Mouse (Mus musculus): ENCODE measurements around the gene Mog. TPM values are rescaled to one million over a fixed set of nuclear protein-coding genes. Genes with fewer than 3 reads are reported as not detected.
"Not testable (repeated sequence)": the region's sequence is repeated elsewhere in the genome, so short reads cannot be mapped to it uniquely, and the experiment has no call there.

The Mog gene
- total RNA-seq, 2 experiments from 2014 or later = not detected

GRCm38 (mm10) chr17:37002364-37003330 is 20.6 kb downstream of the Mog start:
- peak overlapping the region; percentile 56 for H3K27ac ChIP-seq
- TF ChIP-seq CTCF (IDR thresholded peaks at IDR 0.05) = no peak
- peak; percentile 27 for DNase-seq
- peak overlapping the region; percentile 78 for H3K4me3 ChIP-seq
- intact Hi-C loops (cut with DNase I) = no loop called here

- intact Hi-C loops (cut with DNase I) = no loop called here
- DNase-seq = no peak
- H3K4me3 ChIP-seq = no peak within 1 kb of the TSS
Observed at GRCm38 (mm10) chr17:37000863-37001262, 22.3 kb downstream of the Mog start, which contains the start of gene Zfp57. Zfp57 (plus strand) TSS chr17:37001163.

DNA sequence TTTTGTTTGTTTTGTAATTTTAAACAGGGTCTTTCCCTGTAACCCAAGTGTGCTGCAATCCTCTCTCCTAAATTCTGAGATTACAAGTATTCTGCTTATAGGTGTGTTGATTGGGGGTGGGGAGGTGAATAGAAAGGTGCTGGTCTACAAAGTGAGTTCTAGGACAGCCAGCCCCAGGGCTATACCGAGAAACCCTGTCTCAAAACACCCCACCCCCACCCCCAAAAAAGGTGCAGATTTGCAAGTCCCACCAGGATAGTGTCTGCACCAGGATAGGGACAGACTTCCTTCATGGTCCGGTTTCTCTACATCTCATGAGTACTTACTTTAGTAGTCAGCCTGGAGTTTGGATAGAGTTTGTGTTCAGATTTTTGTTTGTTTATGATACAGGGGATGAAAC is 24.7 kb downstream of the Mog start:
- DNase-seq = no peak
- Histone ChIP-seq H3K27ac (no peak overlapping the region), H3K4me3 (no peak overlapping the region)
- intact Hi-C loops (cut with DNase I) = no loop called here
- no peak for TF ChIP-seq CTCF (IDR thresholded peaks at IDR 0.05)

More at GRCm38 (mm10) chr17:37000863-37001262, 22.3 kb downstream of the Mog start, which contains the start of gene Zfp57:
- no peak within 1 kb of the TSS for H3K27ac ChIP-seq
- no peak for TF ChIP-seq CTCF (IDR thresholded peaks at IDR 0.05)

GRCm38 (mm10) chr17:36997033-36997735 is 26.0 kb downstream of the Mog start:
- peak; percentile 87 for TF ChIP-seq CTCF (IDR thresholded peaks at IDR 0.05)
- intact Hi-C loops (cut with DNase I) = loop anchor here (1.0 to 2.0 kb wide), 2 partner anchors 50 to 82 kb away; no protein-coding TSS in a partner anchor
- Histone ChIP-seq H3K27ac (no peak overlapping the region), H3K4me3 (no peak overlapping the region)
- peak; percentile 82 for DNase-seq

GRCm38 (mm10) chr17:36995448-36995847 is 27.8 kb downstream of the Mog start:
- no peak overlapping the region for H3K27ac ChIP-seq
- no peak for DNase-seq
- intact Hi-C loops (cut with DNase I) = no loop called here
- TF ChIP-seq CTCF (IDR thresholded peaks at IDR 0.05) = no peak
- no peak overlapping the region for H3K4me3 ChIP-seq

DNA sequence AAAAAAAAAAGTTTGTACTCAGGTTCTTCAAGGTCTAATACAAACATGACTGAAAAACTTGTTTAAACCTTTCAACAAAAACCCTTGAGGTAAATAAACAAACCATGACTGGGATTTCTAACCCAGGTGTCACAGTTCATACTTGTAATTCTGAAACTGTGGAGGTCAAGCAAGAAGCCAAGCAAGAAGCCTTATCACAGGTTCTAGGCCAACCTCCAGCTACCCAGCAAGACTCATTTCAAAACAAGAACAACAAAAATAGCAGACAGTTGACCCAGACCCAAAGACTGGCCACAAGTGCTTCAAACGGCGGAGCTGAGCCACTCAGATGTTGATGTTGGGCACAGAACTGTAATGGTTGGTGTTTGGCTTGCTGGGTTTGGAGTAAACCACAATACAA is 28.7 kb downstream of the Mog start:
- no peak overlapping the region for H3K27ac ChIP-seq
- no peak for DNase-seq
- TF ChIP-seq CTCF (IDR thresholded peaks at IDR 0.05) = no peak
- H3K4me3 ChIP-seq = no peak overlapping the region
- intact Hi-C loops (cut with DNase I) = no loop called here

GRCm38 (mm10) chr17:36993770-36994325 is 29.4 kb downstream of the Mog start:
- intact Hi-C loops (cut with DNase I) = no loop called here
- TF ChIP-seq CTCF (IDR thresholded peaks at IDR 0.05) = no peak
- H3K4me3 ChIP-seq = no peak overlapping the region
- no peak for DNase-seq
- H3K27ac ChIP-seq = no peak overlapping the region

DNA sequence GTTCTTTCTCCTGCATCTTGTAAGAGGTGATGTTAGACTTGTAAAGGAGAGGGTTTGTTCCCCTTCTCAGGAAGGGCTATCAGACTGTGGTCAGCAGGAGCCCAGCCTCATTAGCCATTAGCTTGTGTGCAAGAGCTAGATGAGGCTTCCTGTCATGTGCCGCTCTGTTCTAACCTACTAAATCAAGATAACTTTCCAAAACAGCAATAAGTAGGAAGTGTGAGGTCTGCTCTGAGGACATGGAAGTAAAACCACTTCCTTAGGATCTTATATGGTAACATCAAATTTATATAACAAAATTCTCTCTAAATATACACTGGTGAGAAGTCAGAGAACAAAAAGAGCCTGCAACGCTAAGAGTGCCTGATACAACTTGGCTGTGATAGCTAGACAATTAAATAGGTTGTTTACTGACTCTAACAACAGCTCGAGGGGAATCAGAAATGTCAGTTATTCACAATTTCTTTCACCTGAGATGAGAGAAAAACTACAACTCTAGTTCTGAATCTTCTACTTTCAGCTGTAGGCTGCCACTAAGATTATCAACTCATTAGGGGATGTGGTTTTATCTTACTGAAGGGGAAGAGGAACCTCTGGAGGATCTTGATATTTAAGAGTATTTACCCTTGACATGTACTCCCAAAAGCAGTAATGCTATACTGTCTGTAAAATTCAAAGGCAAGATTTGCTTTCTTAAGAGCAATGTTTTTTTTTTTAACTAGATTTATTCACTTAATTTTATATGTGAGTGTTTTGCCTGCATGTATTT is 30.7 kb downstream of the Mog start:
- DNase-seq = no peak
- no peak overlapping the region for H3K4me3 ChIP-seq
- intact Hi-C loops (cut with DNase I) = no loop called here
- no peak overlapping the region for H3K27ac ChIP-seq
- TF ChIP-seq CTCF (IDR thresholded peaks at IDR 0.05) = no peak

- DNase-seq; H3K27ac ChIP-seq; H3K4me3 ChIP-seq; intact Hi-C loops (cut with DNase I): not testable (repeated sequence)
Observed at GRCm38 (mm10) chr17:36990630-36991029, 32.6 kb downstream of the Mog start.

DNA sequence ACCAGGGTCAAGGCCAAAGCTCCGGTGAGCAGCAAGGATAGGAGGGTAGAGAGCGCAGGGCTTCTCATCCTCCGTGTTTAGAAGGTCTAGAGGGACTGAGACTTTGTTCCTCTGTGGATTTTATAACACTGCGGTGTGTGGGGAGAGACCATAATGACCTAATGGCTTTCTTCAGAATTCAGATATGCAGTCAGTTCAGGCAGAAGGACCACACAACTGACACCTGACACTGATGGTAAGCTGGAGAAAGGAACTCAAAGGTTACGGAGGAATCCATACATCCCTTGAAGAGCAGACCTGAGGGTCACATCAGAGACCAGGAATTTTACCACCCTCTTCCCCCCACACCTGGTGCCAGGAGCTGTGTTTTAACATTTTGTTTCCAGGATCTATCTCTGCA is 33.8 kb downstream of the Mog start, which contains the start of gene H2-M5:
TSS of gene H2-M5 (minus strand) at position 101 of the 400 bp plus-strand sequence.
- Histone ChIP-seq H3K27ac (no peak within 1 kb of the TSS), H3K4me3 (no peak within 1 kb of the TSS)
- no peak for TF ChIP-seq CTCF (IDR thresholded peaks at IDR 0.05)
- no peak for DNase-seq
- intact Hi-C loops (cut with DNase I) = no loop called here

GRCm38 (mm10) chr17:36988475-36988874 is 34.7 kb downstream of the Mog start:
- DNase-seq = no peak
- Histone ChIP-seq H3K4me3 (no peak overlapping the region), H3K27ac (no peak overlapping the region)
- intact Hi-C loops (cut with DNase I) = no loop called here
- TF ChIP-seq CTCF (IDR thresholded peaks at IDR 0.05) = no peak
